In genomic region chr7:98140597-98140996, GRCm38 (mm10) we compare ENCODE assay signal across 11 mouse cellular contexts. TPM values are rescaled to one million over a fixed set of nuclear protein-coding genes. Genes with fewer than 3 reads are reported as not detected.
DNase-seq lines count a peak whose midpoint lies in the region; ATAC-seq and TF ChIP-seq lines count a peak whose summit lies in the region.
"Had no signal": no experiment of that assay in that cellular context is flagged by ENCODE, and none has a peak within 500 bp of the region (broad histone marks: within the 10 kb centered on the region; RNA-seq: fewer than 3 reads in every experiment).

No protein-coding gene starts in this region.

- peak overlapping the region; percentile 15; the same call in 1 of the 2 replicates for H3K27ac ChIP-seq in hindbrain, postnatal 0 days
- no peak overlapping the region for H3K27ac ChIP-seq in hindbrain, embryonic 12.5 days
- H3K27ac ChIP-seq in liver, embryonic 15.5 days (replicated peaks) = 0 out of 2 replicates have a peak overlapping the region, but pooled peaks have one; percentile 11

- DNase-seq in gastrocnemius, postnatal 10 days = peak; percentile 46
- DNase-seq in gastrocnemius, adult 18-20 months (ENCODE audit: low spot score) = no peak
- peak; percentile 58 for DNase-seq in hindbrain, postnatal 0 days (ENCODE audit: low spot score)
- no peak for DNase-seq in testis, postnatal 10 days (ENCODE audit: low spot score)
- DNase-seq: adrenal gland, postnatal 25 days had no signal

- no peak for TF ChIP-seq CTCF in hindbrain, postnatal 0 days (IDR thresholded peaks at IDR 0.05; ENCODE audit: low read depth)

- H3K4me2 ChIP-seq in hindbrain, postnatal 0 days (ENCODE audit: low read depth, low read length) = no peak overlapping the region
- H3K4me2 ChIP-seq in hindbrain, embryonic 12.5 days (replicated peaks) = no peak overlapping the region
- no peak overlapping the region for H3K4me2 ChIP-seq in liver, embryonic 15.5 days

- no peak for ATAC-seq in hindbrain, postnatal 0 days
- ATAC-seq in hindbrain, embryonic 12.5 days (ENCODE audit: low FRiP score) = no peak
- ATAC-seq in common myeloid progenitor, adult 5-6 weeks (replicated peaks; ENCODE audit: low read depth, poor library complexity, severe bottlenecking) = peak; percentile 72
- peak; percentile 73 for ATAC-seq in liver, embryonic 15.5 days (ENCODE audit: insufficient read depth)
- ATAC-seq: midbrain, embryonic 16.5 days had no signal

- no peak overlapping the region for H3K9ac ChIP-seq in hindbrain, postnatal 0 days (replicated peaks; ENCODE audit: low read length)
- no peak overlapping the region; the same call in 1 of the 2 replicates for H3K9ac ChIP-seq in hindbrain, embryonic 12.5 days
- H3K9ac ChIP-seq in liver, embryonic 15.5 days = no peak overlapping the region

- WGBS in hindbrain, postnatal 0 days = 35% methylated on average over 2 of the region's 2 CpGs
- WGBS in hindbrain, embryonic 12.5 days = 47% methylated on average over 2 of the region's 2 CpGs
- 16% methylated on average over 2 of the region's 2 CpGs for WGBS in liver, embryonic 15.5 days (ENCODE audit: insufficient replicate concordance)

- H3K4me1 ChIP-seq in hindbrain, postnatal 0 days (ENCODE audit: insufficient read depth, low read length) = peaks cover 11% of the 10 kb centered on the region
- H3K4me1 ChIP-seq in hindbrain, embryonic 12.5 days = peaks cover 31% of the 10 kb centered on the region
- H3K4me1 ChIP-seq in liver, embryonic 15.5 days (replicated peaks) = peaks cover 32% of the 10 kb centered on the region

- no peaks in the 10 kb centered on the region for H3K36me3 ChIP-seq in hindbrain, postnatal 0 days (ENCODE audit: insufficient read depth, low read length)
- 0 out of 2 replicates have a peak, but pooled peaks cover 4% of the 10 kb centered on the region for H3K36me3 ChIP-seq in hindbrain, embryonic 12.5 days
- H3K36me3 ChIP-seq in liver, embryonic 15.5 days (replicated peaks) = peaks cover 16% of the 10 kb centered on the region

- no peaks in the 10 kb centered on the region for H3K9me3 ChIP-seq in hindbrain, postnatal 0 days (ENCODE audit: low read length)
- no peaks in the 10 kb centered on the region for H3K9me3 ChIP-seq in hindbrain, embryonic 12.5 days (replicated peaks)
- no peaks in the 10 kb centered on the region for H3K9me3 ChIP-seq in liver, embryonic 15.5 days (replicated peaks)

- H3K27me3 ChIP-seq in hindbrain, postnatal 0 days (ENCODE audit: insufficient read depth, low read length) = no peaks in the 10 kb centered on the region
- H3K27me3 ChIP-seq in hindbrain, embryonic 12.5 days = peaks cover 10% of the 10 kb centered on the region; the same call in 1 of the 2 replicates
- no peaks in the 10 kb centered on the region for H3K27me3 ChIP-seq in liver, embryonic 15.5 days
- H3K27me3 ChIP-seq: Patski had no signal

- H3K4me3 ChIP-seq in hindbrain, postnatal 0 days (ENCODE audit: low read length) = no peak overlapping the region
- H3K4me3 ChIP-seq in hindbrain, embryonic 12.5 days = no peak overlapping the region
- no peak overlapping the region for H3K4me3 ChIP-seq in liver, embryonic 15.5 days (replicated peaks)

RNA-seq across cellular contexts. Expression of gene Omp, which starts 4.7 kb away (rescaled TPM):
- total RNA-seq in gastrocnemius, postnatal 10 days (2021) = under 1 TPM; 0.21 to 0.27 TPM
- under 1 TPM in 1 of 2 experiments, not detected in 1; 0.09 TPM for total RNA-seq in gastrocnemius, adult 18-20 months (2021)
- total RNA-seq in hindbrain, postnatal 0 days (2014; rRNA removed) = 0.07 and 0.47 TPM in 2 replicates
- polyA plus RNA-seq in hindbrain, postnatal 0 days (2015; fragmentation: Nextera tagmentation; extraction: Ambion mirVana) = 0.48 and 0.49 TPM in 2 replicates
- 0.28 and 0.73 TPM in 2 replicates for polyA plus RNA-seq in hindbrain, embryonic 12.5 days (2016; fragmentation: Nextera tagmentation; extraction: Ambion mirVana)
- total RNA-seq in common myeloid progenitor, adult 5-6 weeks (2017) = 0.23 TPM in 1 of 2 replicates, not detected in the other
- polyA plus RNA-seq in liver, embryonic 15.5 days (2015; fragmentation: Nextera tagmentation; extraction: Ambion mirVana) = 0.54 and 0.78 TPM in 2 replicates

RNA-seq across cellular contexts. Expression of gene Myo7a, which starts 21.3 kb away (rescaled TPM):
- 1 to 10 TPM; 7.0 TPM for total RNA-seq in gastrocnemius, postnatal 10 days (2021)
- 1 to 10 TPM; 1.2 to 2.3 TPM for total RNA-seq in gastrocnemius, adult 18-20 months (2021)
- total RNA-seq in hindbrain, postnatal 0 days (2014; rRNA removed) = 42.1 and 50.8 TPM in 2 replicates
- 10.7 and 11.9 TPM in 2 replicates for polyA plus RNA-seq in hindbrain, postnatal 0 days (2015; fragmentation: Nextera tagmentation; extraction: Ambion mirVana)
- 21.9 and 22.5 TPM in 2 replicates for polyA plus RNA-seq in hindbrain, embryonic 12.5 days (2016; fragmentation: Nextera tagmentation; extraction: Ambion mirVana)
- total RNA-seq in common myeloid progenitor, adult 5-6 weeks (2017) = 7.4 and 7.5 TPM in 2 replicates
- 8.8 and 9.8 TPM in 2 replicates for polyA plus RNA-seq in liver, embryonic 15.5 days (2015; fragmentation: Nextera tagmentation; extraction: Ambion mirVana)

RNA-seq across cellular contexts. Expression of gene Capn5, which starts 37.5 kb away (rescaled TPM):
- total RNA-seq in gastrocnemius, postnatal 10 days (2021) = 1 to 10 TPM; 4.7 TPM
- 1 to 10 TPM in 1 of 2 experiments, under 1 TPM in 1; 0.98 to 1.6 TPM for total RNA-seq in gastrocnemius, adult 18-20 months (2021)
- 48.5 and 59.0 TPM in 2 replicates for total RNA-seq in hindbrain, postnatal 0 days (2014; rRNA removed)
- polyA plus RNA-seq in hindbrain, postnatal 0 days (2015; fragmentation: Nextera tagmentation; extraction: Ambion mirVana) = 20.2 and 23.0 TPM in 2 replicates
- polyA plus RNA-seq in hindbrain, embryonic 12.5 days (2016; fragmentation: Nextera tagmentation; extraction: Ambion mirVana) = 12.3 and 12.7 TPM in 2 replicates
- total RNA-seq in common myeloid progenitor, adult 5-6 weeks (2017) = 10.6 and 15.1 TPM in 2 replicates
- polyA plus RNA-seq in liver, embryonic 15.5 days (2015; fragmentation: Nextera tagmentation; extraction: Ambion mirVana) = 14.3 and 15.5 TPM in 2 replicates

RNA-seq across cellular contexts. Expression of gene B3gnt6, which starts 58.7 kb away (rescaled TPM):
- not detected for total RNA-seq in gastrocnemius, postnatal 10 days (2021)
- not detected for total RNA-seq in gastrocnemius, adult 18-20 months (2021)
- total RNA-seq in hindbrain, postnatal 0 days (2014; rRNA removed) = 1.2 and 1.5 TPM in 2 replicates
- 0.76 and 1.2 TPM in 2 replicates for polyA plus RNA-seq in hindbrain, postnatal 0 days (2015; fragmentation: Nextera tagmentation; extraction: Ambion mirVana)
- polyA plus RNA-seq in hindbrain, embryonic 12.5 days (2016; fragmentation: Nextera tagmentation; extraction: Ambion mirVana) = 0.09 TPM in 1 of 2 replicates, not detected in the other
- total RNA-seq in common myeloid progenitor, adult 5-6 weeks (2017) = 0.87 TPM in 1 of 2 replicates, not detected in the other
- 0.08 TPM in 1 of 2 replicates, not detected in the other for polyA plus RNA-seq in liver, embryonic 15.5 days (2015; fragmentation: Nextera tagmentation; extraction: Ambion mirVana)
- total RNA-seq: neutrophil, adult 5-6 weeks had no signal

Comparison
In these comparisons a context has a peak if more than half of its experiments do, and no peak if none do; other contexts are left out.
1. DNase-seq: peak in gastrocnemius, postnatal 10 days (single experiment) and hindbrain, postnatal 0 days (single experiment); none in gastrocnemius, adult 18-20 months (single experiment) and testis, postnatal 10 days (single experiment).
2. ATAC-seq: peak in common myeloid progenitor, adult 5-6 weeks (single experiment) and liver, embryonic 15.5 days (single experiment); none in hindbrain, postnatal 0 days (single experiment) and hindbrain, embryonic 12.5 days (single experiment).